Mouse (Mus musculus) forebrain, embryonic 11.5 days (tissue): ENCODE data around the gene Hbb-bh1. TPM values are rescaled to one million over a fixed set of nuclear protein-coding genes. Genes with fewer than 3 reads are reported as not detected.
"Not testable (repeated sequence)": the region's sequence is repeated elsewhere in the genome, so short reads cannot be mapped to it uniquely, and the experiment has no call there.

Experiments used
- ATAC-seq: fragments of 200-750 bp; cut with Nextera tagmentation; replicated peaks from 2 replicates; pipeline ENCODE4 v1.8.0; 2017; ENCODE audit warnings: moderate TSS enrichment; ENCODE audit not compliant: low FRiP score
- DNase-seq: peaks from one replicate; pipeline ENCODE4 v3.0.0-alpha.2; 2017; ENCODE audit warnings: low spot score
- H3K27ac ChIP-seq: fragments of 300-500 bp; sonication (generic); 2 replicates; pipeline ENCODE4 v1.5.1; 2014; ENCODE audit warnings: low read depth, low read length
- H3K27me3 ChIP-seq: fragments of 300-500 bp; sonication (generic); 2 replicates; pipeline ENCODE4 v1.6.1; 2014; ENCODE audit warnings: mild to moderate bottlenecking, low read length, mixed read lengths; ENCODE audit not compliant: control insufficient read depth, insufficient read depth
- H3K36me3 ChIP-seq: fragments of 300-500 bp; sonication (generic); 2 replicates; pipeline ENCODE4 v1.6.1; 2014; ENCODE audit warnings: mild to moderate bottlenecking, low read length, moderate library complexity, mixed read lengths; ENCODE audit not compliant: control insufficient read depth, insufficient read depth
- H3K4me1 ChIP-seq: fragments of 300-500 bp; sonication (generic); replicated peaks from 2 replicates; pipeline ENCODE4 v1.6.1; 2014; ENCODE audit warnings: low read length, mixed read lengths; ENCODE audit not compliant: control insufficient read depth, insufficient read depth
- H3K4me2 ChIP-seq: fragments of 300-500 bp; sonication (generic); 2 replicates; pipeline ENCODE4 v1.6.1; 2014; ENCODE audit warnings: low read depth, mild to moderate bottlenecking, low read length, moderate library complexity, mixed read lengths; ENCODE audit not compliant: severe bottlenecking
- H3K4me3 ChIP-seq: fragments of 300-500 bp; sonication (generic); 2 replicates; pipeline ENCODE4 v1.5.1; 2014; ENCODE audit warnings: low read depth, low read length
- H3K9ac ChIP-seq: fragments of 300-500 bp; sonication (generic); 2 replicates; pipeline ENCODE4 v1.6.1; 2014; ENCODE audit warnings: low read length
- H3K9me3 ChIP-seq: fragments of 300-500 bp; sonication (generic); 2 replicates; pipeline ENCODE4 v1.6.1; 2016; ENCODE audit warnings: low read length, mixed read lengths; ENCODE audit not compliant: control insufficient read depth
- WGBS: fragments of 180-500 bp; shearing (Covaris S2); extraction: QIAGEN DNeasy Blood & Tissue Kit; methylation state at CpG from one replicate; pipeline ENCODE4 v1.1.7; 2014; 5-methylcytosine and 5-hydroxymethylcytosine counted together
- polyA plus RNA-seq: library from polyadenylated mRNA; unstranded; fragments of >200 nt; fragmentation: Nextera tagmentation; extraction: Ambion mirVana; gene quantifications from 2 replicates; pipeline ENCODE4 v1.2.1, GENCODE M21; 2014

Gene Hbb-bh1
- polyA plus RNA-seq, 1 experiment from 2014 or later: 2,804 TPM

DNA sequence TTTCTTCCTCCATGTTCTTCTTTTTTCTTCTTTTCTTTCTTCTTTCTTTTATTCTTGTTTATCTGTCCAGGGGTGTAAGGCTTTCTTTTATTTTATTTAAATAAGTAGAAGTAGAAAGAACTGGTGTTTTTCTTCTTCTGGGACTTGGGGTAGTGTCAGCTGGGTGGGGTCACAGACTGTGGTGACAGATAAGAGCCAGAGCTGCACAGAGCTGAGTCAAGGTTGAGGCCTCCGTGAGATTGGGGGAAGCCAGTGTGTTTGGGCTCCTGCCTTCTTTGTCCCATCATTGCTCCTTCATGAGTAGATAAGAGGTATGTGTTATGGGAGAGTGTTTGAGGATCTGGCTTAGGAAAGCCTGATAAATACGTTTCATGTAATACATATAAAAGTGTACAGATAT lies 16.1 kb upstream of the Hbb-bh1 start:
- no peaks in the 10 kb centered on the region for H3K27me3 ChIP-seq
- H3K4me1 ChIP-seq: no peaks in the 10 kb centered on the region
- H3K4me3 ChIP-seq: no peak overlapping the region
- DNase-seq (no peak), ATAC-seq (no peak)
- no peaks in the 10 kb centered on the region for H3K9me3 ChIP-seq
- WGBS: 75% methylated on average over 2 of the region's 2 CpGs
- no peaks in the 10 kb centered on the region for H3K36me3 ChIP-seq
- H3K27ac ChIP-seq: no peak overlapping the region
- H3K4me2 ChIP-seq: no peak overlapping the region
- no peak overlapping the region for H3K9ac ChIP-seq

GRCm38 (mm10) chr7:103854669-103855068 lies 11.7 kb upstream of the Hbb-bh1 start:
- WGBS: 66% methylated on average over 1 of the region's 1 CpGs
- Histone ChIP-seq H3K4me3 (no peak overlapping the region), H3K4me2 (no peak overlapping the region), H3K27ac (no peak overlapping the region), H3K4me1 (no peaks in the 10 kb centered on the region), H3K9me3 (no peaks in the 10 kb centered on the region), H3K9ac (no peak overlapping the region), H3K36me3 (no peaks in the 10 kb centered on the region), H3K27me3 (no peaks in the 10 kb centered on the region)
- no peak for DNase-seq
- ATAC-seq: no peak

DNA sequence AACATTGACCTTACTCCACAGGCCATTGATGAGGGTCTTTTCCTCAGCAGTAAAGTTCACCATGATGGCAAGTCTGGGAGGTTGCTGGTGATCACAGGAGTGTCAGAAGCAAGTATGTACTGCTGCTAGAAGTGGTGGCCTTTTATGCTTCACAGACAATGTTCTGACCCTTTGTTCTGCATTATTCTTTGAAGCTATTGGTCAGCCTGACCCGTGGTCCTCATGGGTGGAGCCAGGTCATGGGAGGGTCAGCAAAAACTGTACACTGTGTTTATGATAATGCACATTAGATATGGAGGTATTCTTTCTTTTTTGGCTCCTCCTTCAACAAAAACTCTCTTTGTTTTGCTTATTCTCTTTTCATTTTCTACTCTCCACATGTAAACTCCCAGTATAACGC lies 10.1 kb upstream of the Hbb-bh1 start, which contains the start of gene Hbb-y:
Hbb-y (minus strand) TSS at position 127 of the 400 bp plus-strand sequence.
- H3K4me3 ChIP-seq: no peak within 1 kb of the TSS
- DNase-seq (no peak), ATAC-seq (peak; percentile 33; the same call in 1 of the 2 replicates)
- H3K9ac ChIP-seq: no peak within 1 kb of the TSS
- no peak within 1 kb of the TSS for H3K4me2 ChIP-seq
- 66% methylated on average over 2 of the region's 2 CpGs for WGBS
- no peaks in the 10 kb centered on the region for H3K36me3 ChIP-seq
- no peaks in the 10 kb centered on the region for H3K9me3 ChIP-seq
- H3K27me3 ChIP-seq: no peaks in the 10 kb centered on the region
- H3K27ac ChIP-seq: no peak within 1 kb of the TSS
- H3K4me1 ChIP-seq: no peaks in the 10 kb centered on the region

- no peak overlapping the region for H3K4me3 ChIP-seq
- 47% methylated on average over 1 of the region's 2 CpGs for WGBS
- no peak for DNase-seq
Observed at GRCm38 (mm10) chr7:103844525-103845325, 1.8 kb upstream of the Hbb-bh1 start.

GRCm38 (mm10) chr7:103840268-103840667 lies 2.7 kb downstream of the Hbb-bh1 start, which contains the start of gene Hbb-bh2:
Gene Hbb-bh2, minus strand, starts transcription at chr7:103840520.
- DNase-seq: no peak
- no peak for ATAC-seq
- WGBS: 75% methylated on average over 3 of the region's 3 CpGs

More at GRCm38 (mm10) chr7:103844525-103845325, 1.8 kb upstream of the Hbb-bh1 start:
- Histone ChIP-seq H3K27ac (no peak overlapping the region), H3K9ac (no peak overlapping the region), H3K9me3 (no peaks in the 10 kb centered on the region), H3K36me3 (no peaks in the 10 kb centered on the region), H3K27me3 (no peaks in the 10 kb centered on the region), H3K4me2 (no peak overlapping the region), H3K4me1 (no peaks in the 10 kb centered on the region)
- no peak for ATAC-seq

GRCm38 (mm10) chr7:103827808-103828207 lies 15.2 kb downstream of the Hbb-bh1 start, which contains the start of gene Hbb-bs:
Gene Hbb-bs, minus strand, starts transcription at chr7:103828096.
- no peak within 1 kb of the TSS for H3K4me3 ChIP-seq
- no peaks in the 10 kb centered on the region for H3K9me3 ChIP-seq
- 89% methylated on average over 4 of the region's 4 CpGs for WGBS
- ATAC-seq: no peak
- H3K27me3 ChIP-seq: no peaks in the 10 kb centered on the region
- H3K27ac ChIP-seq: no peak within 1 kb of the TSS
- no peak for DNase-seq
- no peaks in the 10 kb centered on the region for H3K4me1 ChIP-seq
- H3K36me3 ChIP-seq: no peaks in the 10 kb centered on the region
- H3K4me2 ChIP-seq: no peak within 1 kb of the TSS
- no peak within 1 kb of the TSS for H3K9ac ChIP-seq

More at GRCm38 (mm10) chr7:103840268-103840667, 2.7 kb downstream of the Hbb-bh1 start, which contains the start of gene Hbb-bh2:
- no peak within 1 kb of the TSS for H3K9ac ChIP-seq
- no peak within 1 kb of the TSS for H3K4me3 ChIP-seq
- H3K27ac ChIP-seq: no peak within 1 kb of the TSS
- no peaks in the 10 kb centered on the region for H3K36me3 ChIP-seq
- H3K4me2 ChIP-seq: no peak within 1 kb of the TSS
- H3K27me3 ChIP-seq: no peaks in the 10 kb centered on the region
- H3K4me1 ChIP-seq: no peaks in the 10 kb centered on the region
- no peaks in the 10 kb centered on the region for H3K9me3 ChIP-seq

DNA sequence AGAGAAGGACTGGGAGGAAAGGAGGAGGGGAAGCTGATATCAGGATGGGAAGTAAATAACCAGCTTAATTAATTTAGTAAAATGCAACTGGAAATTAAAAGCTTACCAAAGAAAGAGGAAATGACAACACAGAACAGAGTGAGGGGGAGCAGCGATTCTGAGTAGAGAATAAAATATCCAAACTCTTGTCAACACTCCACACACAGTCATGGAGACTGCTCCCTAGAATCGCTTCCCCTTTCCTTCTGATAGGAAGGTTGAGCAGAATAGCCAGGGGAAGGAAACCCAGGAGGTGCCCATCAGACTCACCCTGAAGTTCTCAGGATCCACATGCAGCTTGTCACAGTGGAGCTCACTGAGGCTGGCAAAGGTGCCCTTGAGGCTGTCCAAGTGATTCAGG lies 15.8 kb downstream of the Hbb-bh1 start:
- H3K4me1 ChIP-seq, H3K4me2 ChIP-seq, H3K4me3 ChIP-seq, H3K27ac ChIP-seq, H3K36me3 ChIP-seq, H3K27me3 ChIP-seq, DNase-seq, H3K9ac ChIP-seq, ATAC-seq, H3K9me3 ChIP-seq: not testable (repeated sequence)
- no CpG with 5 or more reads among the region's 2 CpGs for WGBS

- ATAC-seq (no peak), DNase-seq (no peak)
- Histone ChIP-seq H3K4me1 (no peaks in the 10 kb centered on the region), H3K27ac (no peak overlapping the region), H3K9me3 (no peaks in the 10 kb centered on the region), H3K4me3 (no peak overlapping the region), H3K9ac (no peak overlapping the region), H3K36me3 (no peaks in the 10 kb centered on the region), H3K27me3 (no peaks in the 10 kb centered on the region), H3K4me2 (no peak overlapping the region)
- WGBS: 60% methylated on average over 3 of the region's 3 CpGs
Observed at GRCm38 (mm10) chr7:103826255-103826887, 16.6 kb downstream of the Hbb-bh1 start.
